Comparison of ENCODE assay signal across 13 mouse cellular contexts in the genomic region with DNA sequence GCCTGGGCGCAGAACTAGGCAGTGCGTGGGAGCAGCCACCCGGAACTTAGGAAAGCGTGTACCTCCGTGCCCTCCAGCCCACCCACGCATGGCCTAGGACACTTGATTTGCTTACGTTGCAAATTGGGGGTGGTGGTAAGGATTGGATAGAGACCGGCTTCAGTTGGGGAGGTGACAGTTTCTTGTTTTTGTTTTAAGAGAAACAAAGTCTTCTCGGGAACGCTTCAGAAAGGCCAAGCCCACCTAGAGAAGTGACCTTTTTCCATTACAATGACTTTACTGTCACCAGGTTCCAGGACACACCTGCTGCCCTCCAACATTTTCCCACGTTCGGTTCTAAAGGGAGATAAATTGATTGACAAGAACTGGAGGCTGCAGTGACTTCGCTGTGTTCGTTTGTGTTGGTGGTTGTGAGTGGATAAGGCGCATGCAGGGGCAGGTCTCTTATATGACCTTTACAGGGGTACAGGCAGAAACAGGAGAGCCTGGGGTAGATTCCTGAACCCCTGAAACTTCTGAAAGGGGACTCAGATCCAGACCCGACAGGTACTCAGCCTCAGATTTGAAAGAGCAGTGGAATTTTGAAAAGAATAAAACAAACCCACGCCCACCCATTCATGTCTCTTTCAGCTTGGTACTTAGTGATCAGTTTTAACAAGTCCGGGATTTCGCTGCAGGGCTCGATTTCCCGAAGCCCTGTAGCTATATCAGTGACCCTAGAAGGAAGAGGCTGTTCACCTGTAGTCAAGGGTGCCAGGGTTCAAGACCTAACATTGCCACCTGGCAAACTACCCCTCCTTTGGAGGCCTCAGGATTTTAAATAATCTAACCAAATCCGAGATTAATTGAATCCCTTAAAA. TPM values are rescaled to one million over a fixed set of nuclear protein-coding genes. Genes with fewer than 3 reads are reported as not detected.
DNase-seq lines count a peak whose midpoint lies in the region; ATAC-seq lines count a peak whose summit lies in the region.
"Had no signal": no experiment of that assay in that cellular context is flagged by ENCODE, and none has a peak within 500 bp of the region (broad histone marks: within the 10 kb centered on the region; RNA-seq: fewer than 3 reads in every experiment).

No protein-coding gene starts in this region.

- 4% methylated on average over 22 of the region's 22 CpGs for WGBS in heart, embryonic 11.5 days (ENCODE audit: insufficient replicate concordance)
- 2% methylated on average over 22 of the region's 22 CpGs for WGBS in midbrain, embryonic 14.5 days
- WGBS in midbrain, embryonic 15.5 days = 2% methylated on average over 22 of the region's 22 CpGs
- 11% methylated on average over 22 of the region's 22 CpGs for WGBS in embryonic facial prominence, embryonic 14.5 days

- no peak overlapping the region for H3K9ac ChIP-seq in heart, embryonic 11.5 days (ENCODE audit: low read depth, low read length)
- no peak overlapping the region for H3K9ac ChIP-seq in midbrain, embryonic 14.5 days (replicated peaks; ENCODE audit: low read length)
- H3K9ac ChIP-seq in midbrain, embryonic 15.5 days = no peak overlapping the region
- H3K9ac ChIP-seq in embryonic facial prominence, embryonic 14.5 days (ENCODE audit: low read depth, low read length) = peak overlapping the region; percentile 86
- H3K9ac ChIP-seq: liver, embryonic 15.5 days had no signal

- peaks cover 84% of the 10 kb centered on the region for H3K27me3 ChIP-seq in heart, embryonic 11.5 days (ENCODE audit: control insufficient read depth, insufficient read depth, low read length)
- peaks cover 85% of the 10 kb centered on the region for H3K27me3 ChIP-seq in midbrain, embryonic 14.5 days (ENCODE audit: control insufficient read depth, insufficient read depth, low read length)
- peaks cover 65% of the 10 kb centered on the region for H3K27me3 ChIP-seq in midbrain, embryonic 15.5 days (replicated peaks)
- H3K27me3 ChIP-seq in embryonic facial prominence, embryonic 14.5 days (replicated peaks; ENCODE audit: control insufficient read depth, insufficient read depth, low read length) = peaks cover 74% of the 10 kb centered on the region

- DNase-seq in heart, postnatal 14 days = no peak
- DNase-seq in midbrain, embryonic 14.5 days = peak; percentile 51
- DNase-seq in embryonic facial prominence, embryonic 14.5 days (ENCODE audit: low spot score) = no peak
- DNase-seq in adrenal gland, adult 8-10 months = no peak
- DNase-seq in gastrocnemius, postnatal 36 days = no peak
- no peak for DNase-seq in adrenal gland, postnatal 4 days (ENCODE audit: low spot score in 2 of 2)
- DNase-seq: kidney, postnatal 14 days; layer of hippocampus, postnatal 36 days had no signal

- H3K4me3 ChIP-seq in heart, embryonic 11.5 days (ENCODE audit: low read depth, low read length) = peak overlapping the region; percentile 32; the same call in 1 of the 2 replicates
- no peak overlapping the region for H3K4me3 ChIP-seq in midbrain, embryonic 14.5 days (replicated peaks; ENCODE audit: low read depth, low read length)
- H3K4me3 ChIP-seq in midbrain, embryonic 15.5 days = no peak overlapping the region
- peak overlapping the region; percentile 75 for H3K4me3 ChIP-seq in embryonic facial prominence, embryonic 14.5 days (ENCODE audit: low read depth, low read length)
- H3K4me3 ChIP-seq: liver, embryonic 15.5 days had no signal

- intact Hi-C loops in heart, postnatal 14 days (cut with DNase I) = no loop called here
- intact Hi-C loops in gastrocnemius, postnatal 36 days (cut with DNase I) = no loop called here

- no peak for ATAC-seq in heart, embryonic 11.5 days (replicated peaks; ENCODE audit: insufficient number of reproducible peaks, low FRiP score, low TSS enrichment)
- no peak for ATAC-seq in midbrain, embryonic 14.5 days (ENCODE audit: low FRiP score, low TSS enrichment)
- ATAC-seq in midbrain, embryonic 15.5 days (replicated peaks) = no peak
- ATAC-seq in embryonic facial prominence, embryonic 14.5 days (ENCODE audit: low read depth) = no peak
- ATAC-seq: Patski had no signal

- peak overlapping the region; percentile 55 for H3K4me2 ChIP-seq in heart, embryonic 11.5 days
- no peak overlapping the region for H3K4me2 ChIP-seq in midbrain, embryonic 14.5 days (ENCODE audit: low read length)
- no peak overlapping the region for H3K4me2 ChIP-seq in midbrain, embryonic 15.5 days
- H3K4me2 ChIP-seq in embryonic facial prominence, embryonic 14.5 days (ENCODE audit: low read depth, low read length) = peak overlapping the region; percentile 84
- H3K4me2 ChIP-seq: liver, embryonic 15.5 days had no signal

- H3K27ac ChIP-seq in heart, embryonic 11.5 days (ENCODE audit: low read depth, low read length) = no peak overlapping the region
- no peak overlapping the region for H3K27ac ChIP-seq in midbrain, embryonic 14.5 days (replicated peaks; ENCODE audit: low read depth, low read length)
- H3K27ac ChIP-seq in midbrain, embryonic 15.5 days = no peak overlapping the region
- peak overlapping the region; percentile 90 for H3K27ac ChIP-seq in embryonic facial prominence, embryonic 14.5 days (replicated peaks; ENCODE audit: low read depth, low read length)
- H3K27ac ChIP-seq: liver, embryonic 15.5 days had no signal

- H3K36me3 ChIP-seq in heart, embryonic 11.5 days (ENCODE audit: control insufficient read depth, insufficient read depth, low read length) = no peaks in the 10 kb centered on the region
- no peaks in the 10 kb centered on the region for H3K36me3 ChIP-seq in midbrain, embryonic 14.5 days (ENCODE audit: control insufficient read depth, insufficient read depth, low read length)
- H3K36me3 ChIP-seq in midbrain, embryonic 15.5 days (replicated peaks) = no peaks in the 10 kb centered on the region
- H3K36me3 ChIP-seq in embryonic facial prominence, embryonic 14.5 days (ENCODE audit: control insufficient read depth, insufficient read depth, low read length) = no peaks in the 10 kb centered on the region
- H3K36me3 ChIP-seq: liver, embryonic 15.5 days had no signal

- H3K4me1 ChIP-seq in heart, embryonic 11.5 days (ENCODE audit: control insufficient read depth, insufficient read depth, low read length) = peaks cover 19% of the 10 kb centered on the region
- 0 out of 2 replicates have a peak, but pooled peaks cover 22% of the 10 kb centered on the region for H3K4me1 ChIP-seq in midbrain, embryonic 14.5 days (ENCODE audit: control insufficient read depth, insufficient read depth, low read length)
- peaks cover 24% of the 10 kb centered on the region for H3K4me1 ChIP-seq in midbrain, embryonic 15.5 days
- no peaks in the 10 kb centered on the region; the same call in 1 of the 2 replicates for H3K4me1 ChIP-seq in embryonic facial prominence, embryonic 14.5 days (ENCODE audit: control insufficient read depth, insufficient read depth, low read length)

- H3K9me3 ChIP-seq in heart, embryonic 11.5 days (replicated peaks; ENCODE audit: control insufficient read depth, low read length) = no peaks in the 10 kb centered on the region
- no peaks in the 10 kb centered on the region for H3K9me3 ChIP-seq in midbrain, embryonic 14.5 days (ENCODE audit: control insufficient read depth, low read length)
- no peaks in the 10 kb centered on the region for H3K9me3 ChIP-seq in midbrain, embryonic 15.5 days
- H3K9me3 ChIP-seq in embryonic facial prominence, embryonic 14.5 days (ENCODE audit: control insufficient read depth, low read length) = no peaks in the 10 kb centered on the region
- H3K9me3 ChIP-seq: liver, embryonic 15.5 days had no signal

RNA-seq across cellular contexts. Expression of a gene that starts 2.0 kb away (rescaled TPM):
- polyA plus RNA-seq in heart, embryonic 11.5 days (2014; fragmentation: Nextera tagmentation; extraction: Ambion mirVana) = 1.5 and 2.1 TPM in 2 replicates
- total RNA-seq in heart, postnatal 14 days (2021) = not detected
- not detected in 2 replicates for polyA plus RNA-seq in midbrain, embryonic 14.5 days (2014; fragmentation: Nextera tagmentation; extraction: Ambion mirVana)
- polyA plus RNA-seq in midbrain, embryonic 15.5 days (2015; fragmentation: Nextera tagmentation; extraction: Ambion mirVana) = 0.13 and 0.26 TPM in 2 replicates
- 12.4 and 12.5 TPM in 2 replicates for polyA plus RNA-seq in embryonic facial prominence, embryonic 14.5 days (2014; fragmentation: Nextera tagmentation; extraction: Ambion mirVana)
- under 1 TPM in 1 of 4 experiments, not detected in 3; 0.21 TPM for total RNA-seq in adrenal gland, adult 8-10 months (2022)
- total RNA-seq in gastrocnemius, postnatal 36 days (2021) = not detected
- total RNA-seq in adrenal gland, postnatal 4 days (2021) = under 1 TPM; 0.31 to 0.39 TPM
- total RNA-seq: layer of hippocampus, postnatal 36 days had no signal
- polyA plus RNA-seq: C2C12; liver, embryonic 15.5 days had no signal

Comparison
In these comparisons a context has a peak if more than half of its experiments do, and no peak if none do; other contexts are left out.
1. H3K4me2 ChIP-seq: peak in heart, embryonic 11.5 days (single experiment) and embryonic facial prominence, embryonic 14.5 days (single experiment); none in midbrain, embryonic 14.5 days (single experiment) and midbrain, embryonic 15.5 days (single experiment).
2. H3K4me3 ChIP-seq: peak in heart, embryonic 11.5 days (single experiment) and embryonic facial prominence, embryonic 14.5 days (single experiment); none in midbrain, embryonic 14.5 days (single experiment) and midbrain, embryonic 15.5 days (single experiment).